Mouse (Mus musculus): ENCODE results near the gene Ttc30b. TPM values are rescaled to one million over a fixed set of nuclear protein-coding genes. Genes with fewer than 3 reads are reported as not detected.

Gene Ttc30b
- total and polyA plus RNA-seq, 2 experiments, result 3.5 to 8.7 TPM

- Histone ChIP-seq H3K9ac (ENCODE audit: low read depth, low read length) (no peak overlapping the region), H3K4me3 (ENCODE audit: insufficient read depth, low read depth, low read length) (no peak overlapping the region), H3K79me2 (ENCODE audit: control insufficient read depth, insufficient read depth, low read length) (no peaks in the 10 kb centered on the region), H3K36me3 (ENCODE audit: control insufficient read depth, insufficient read depth, low read length) (peaks cover 17% of the 10 kb centered on the region), H3K27me3 (ENCODE audit: control insufficient read depth, insufficient read depth, low read length) (no peaks in the 10 kb centered on the region), H3K4me1 (ENCODE audit: control insufficient read depth, insufficient read depth, low read length) (no peaks in the 10 kb centered on the region), H3K27ac (replicated peaks; ENCODE audit: insufficient read depth, low read depth, low read length) (no peak overlapping the region)
- WGBS, result 85% methylated on average over 1 of the region's 1 CpGs
- TF ChIP-seq POLR2A (IDR thresholded peaks at IDR 0.05; ENCODE audit: extremely low read depth, insufficient read depth, low read length), result no peak
- no peak for TF ChIP-seq CTCF (IDR thresholded peaks at IDR 0.05; ENCODE audit: low read depth, low read length)
- no peak for DNase-seq (ENCODE audit: extremely low read depth, low read depth, low spot score)
Measured at GRCm38 (mm10) chr2:75907142-75907541, 31.2 kb downstream of the Ttc30b start.

DNA sequence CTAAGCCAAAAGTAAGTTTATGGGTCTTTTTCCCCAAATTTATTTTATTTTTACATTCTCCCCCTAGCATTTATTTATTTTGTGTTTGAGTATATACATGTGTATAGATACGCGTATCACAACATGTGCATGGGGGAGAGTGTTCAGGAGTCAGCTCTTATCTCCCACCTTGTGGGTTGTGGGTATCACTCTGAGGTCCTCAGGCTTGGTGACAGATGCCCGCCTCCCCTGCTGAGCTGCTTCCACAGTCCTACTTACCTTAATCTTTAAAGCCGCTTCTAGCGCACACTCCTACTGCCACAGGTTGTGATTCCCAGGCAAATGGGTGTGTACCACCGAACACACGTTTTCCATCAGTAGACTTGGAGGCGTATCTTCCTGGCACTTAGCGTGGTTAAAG is 36.5 kb downstream of the Ttc30b start:
- no peak for DNase-seq (ENCODE audit: extremely low read depth, low read depth, low spot score)
- WGBS, result 96% methylated on average over 9 of the region's 9 CpGs
- Histone ChIP-seq H3K9ac (ENCODE audit: low read depth, low read length) (no peak overlapping the region), H3K36me3 (ENCODE audit: control insufficient read depth, insufficient read depth, low read length) (peaks cover 10% of the 10 kb centered on the region), H3K79me2 (ENCODE audit: control insufficient read depth, insufficient read depth, low read length) (no peaks in the 10 kb centered on the region), H3K27ac (replicated peaks; ENCODE audit: insufficient read depth, low read depth, low read length) (no peak overlapping the region), H3K4me3 (ENCODE audit: insufficient read depth, low read depth, low read length) (no peak overlapping the region), H3K4me1 (ENCODE audit: control insufficient read depth, insufficient read depth, low read length) (no peaks in the 10 kb centered on the region), H3K27me3 (ENCODE audit: control insufficient read depth, insufficient read depth, low read length) (no peaks in the 10 kb centered on the region)
- TF ChIP-seq CTCF (IDR thresholded peaks at IDR 0.05; ENCODE audit: low read depth, low read length) (no peak), POLR2A (IDR thresholded peaks at IDR 0.05; ENCODE audit: extremely low read depth, insufficient read depth, low read length) (no peak)

- H3K36me3 ChIP-seq (ENCODE audit: control insufficient read depth, insufficient read depth, low read length), result peaks cover 8% of the 10 kb centered on the region
- H3K27me3 ChIP-seq (ENCODE audit: control insufficient read depth, insufficient read depth, low read length), result no peaks in the 10 kb centered on the region
- H3K4me1 ChIP-seq (ENCODE audit: control insufficient read depth, insufficient read depth, low read length), result no peaks in the 10 kb centered on the region
- no peak overlapping the region for H3K9ac ChIP-seq (ENCODE audit: low read depth, low read length)
- no peak overlapping the region for H3K4me3 ChIP-seq (ENCODE audit: insufficient read depth, low read depth, low read length)
- no peak for TF ChIP-seq POLR2A (IDR thresholded peaks at IDR 0.05; ENCODE audit: extremely low read depth, insufficient read depth, low read length)
- TF ChIP-seq CTCF (IDR thresholded peaks at IDR 0.05; ENCODE audit: low read depth, low read length), result 0 out of 2 replicates have a peak, but pooled peaks have one; percentile 1
- no peak for DNase-seq (ENCODE audit: extremely low read depth, low read depth, low spot score)
- no peak overlapping the region for H3K27ac ChIP-seq (replicated peaks; ENCODE audit: insufficient read depth, low read depth, low read length)
- H3K79me2 ChIP-seq (ENCODE audit: control insufficient read depth, insufficient read depth, low read length), result no peaks in the 10 kb centered on the region
- WGBS, result 98% methylated on average over 1 of the region's 1 CpGs
Measured at GRCm38 (mm10) chr2:75900281-75900680, 38.1 kb downstream of the Ttc30b start.

DNA sequence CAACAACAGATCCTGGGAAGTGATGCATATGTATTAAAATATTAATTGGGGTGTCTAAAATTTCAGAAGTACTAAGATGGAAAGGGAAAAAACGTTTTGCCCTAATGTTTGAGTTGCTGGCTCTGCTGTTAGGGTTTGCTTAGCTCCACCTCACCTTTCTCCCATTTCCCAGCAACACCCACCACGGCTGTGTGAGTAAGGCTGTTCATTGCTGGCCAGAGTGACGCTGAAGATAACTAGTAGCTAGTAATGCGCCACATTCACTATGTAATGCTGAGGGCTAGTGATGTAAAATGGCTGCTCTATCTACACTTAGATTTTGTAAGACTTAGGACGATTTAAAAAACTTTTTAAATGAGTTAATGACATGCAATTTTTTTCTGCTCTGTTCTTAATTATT is 42.7 kb downstream of the Ttc30b start:
- no peak overlapping the region for H3K4me3 ChIP-seq (ENCODE audit: insufficient read depth, low read depth, low read length)
- H3K27me3 ChIP-seq (ENCODE audit: control insufficient read depth, insufficient read depth, low read length), result no peaks in the 10 kb centered on the region
- no peak overlapping the region for H3K9ac ChIP-seq (ENCODE audit: low read depth, low read length)
- peaks cover 5% of the 10 kb centered on the region for H3K36me3 ChIP-seq (ENCODE audit: control insufficient read depth, insufficient read depth, low read length)
- 79% methylated on average over 5 of the region's 5 CpGs for WGBS
- DNase-seq (ENCODE audit: extremely low read depth, low read depth, low spot score), result no peak
- H3K27ac ChIP-seq (replicated peaks; ENCODE audit: insufficient read depth, low read depth, low read length), result no peak overlapping the region
- H3K79me2 ChIP-seq (ENCODE audit: control insufficient read depth, insufficient read depth, low read length), result no peaks in the 10 kb centered on the region
- no peaks in the 10 kb centered on the region for H3K4me1 ChIP-seq (ENCODE audit: control insufficient read depth, insufficient read depth, low read length)
- TF ChIP-seq CTCF (IDR thresholded peaks at IDR 0.05; ENCODE audit: low read depth, low read length) (no peak), POLR2A (IDR thresholded peaks at IDR 0.05; ENCODE audit: extremely low read depth, insufficient read depth, low read length) (no peak)

DNA sequence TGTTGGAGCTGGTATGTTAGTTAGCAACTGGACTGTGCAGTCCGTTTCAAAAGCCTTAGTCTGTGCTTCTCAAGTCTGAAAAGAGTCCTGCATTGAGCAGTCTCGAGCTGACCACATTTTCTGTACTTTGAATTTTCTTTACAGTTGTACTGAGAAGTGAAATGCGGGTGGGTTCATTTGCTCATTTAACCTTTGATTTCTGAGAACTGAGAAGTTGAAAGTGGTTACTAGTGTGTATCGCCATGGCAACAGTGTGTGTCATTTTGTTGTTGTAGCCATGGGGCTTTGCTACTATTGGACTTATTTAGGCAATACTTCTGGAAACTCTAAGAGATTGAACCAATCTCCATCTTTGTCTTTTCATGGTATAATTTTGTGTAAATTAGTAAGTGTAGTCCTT is 46.4 kb downstream of the Ttc30b start:
- H3K4me3 ChIP-seq (ENCODE audit: insufficient read depth, low read depth, low read length), result no peak overlapping the region
- TF ChIP-seq POLR2A (IDR thresholded peaks at IDR 0.05; ENCODE audit: extremely low read depth, insufficient read depth, low read length), result no peak
- TF ChIP-seq CTCF (IDR thresholded peaks at IDR 0.05; ENCODE audit: low read depth, low read length), result no peak
- DNase-seq (ENCODE audit: extremely low read depth, low read depth, low spot score), result no peak
- H3K9ac ChIP-seq (ENCODE audit: low read depth, low read length), result no peak overlapping the region
- H3K36me3 ChIP-seq (ENCODE audit: control insufficient read depth, insufficient read depth, low read length), result peaks cover under 1% of the 10 kb centered on the region; the same call in 1 of the 2 replicates
- no peaks in the 10 kb centered on the region for H3K4me1 ChIP-seq (ENCODE audit: control insufficient read depth, insufficient read depth, low read length)
- no peak overlapping the region for H3K27ac ChIP-seq (replicated peaks; ENCODE audit: insufficient read depth, low read depth, low read length)
- H3K27me3 ChIP-seq (ENCODE audit: control insufficient read depth, insufficient read depth, low read length), result no peaks in the 10 kb centered on the region
- no peaks in the 10 kb centered on the region for H3K79me2 ChIP-seq (ENCODE audit: control insufficient read depth, insufficient read depth, low read length)
- 66% methylated on average over 4 of the region's 4 CpGs for WGBS

Other genes starting within 250 kb of the Ttc30b start
- gene Nfe2l2, start 233.9 kb downstream of the Ttc30b start, total RNA-seq (2014; rRNA removed), result 29.5 and 34.1 TPM in 2 replicates
- gene Nfe2l2, start 233.9 kb downstream of the Ttc30b start, polyA plus RNA-seq (2012; rRNA removed), result 35.9 and 40.1 TPM in 2 replicates
- 10.6 and 10.9 TPM in 2 replicates for gene Agps, start 106.4 kb downstream of the Ttc30b start, total RNA-seq (2014; rRNA removed)
- gene Agps, start 106.4 kb downstream of the Ttc30b start, polyA plus RNA-seq (2012; rRNA removed), result 1.3 and 1.6 TPM in 2 replicates
- gene Ttc30a2, start 39.6 kb upstream of the Ttc30b start, total RNA-seq (2014; rRNA removed), result 0.18 and 0.27 TPM in 2 replicates
- 0.09 and 0.22 TPM in 2 replicates for gene Ttc30a2, start 39.6 kb upstream of the Ttc30b start, polyA plus RNA-seq (2012; rRNA removed)
- 1.3 and 1.4 TPM in 2 replicates for gene Ttc30a1, start 43.4 kb upstream of the Ttc30b start, total RNA-seq (2014; rRNA removed)
- gene Ttc30a1, start 43.4 kb upstream of the Ttc30b start, polyA plus RNA-seq (2012; rRNA removed), result 0.92 and 0.98 TPM in 2 replicates